Mouse (Mus musculus): ENCODE measurements around the gene Wdr18. TPM values are rescaled to one million over a fixed set of nuclear protein-coding genes. Genes with fewer than 3 reads are reported as not detected.

Wdr18 gene
- polyA plus RNA-seq, 1 experiment from 2014 or later = 94.8 TPM

- ATAC-seq = no peak
- Histone ChIP-seq H3K4me3 (replicated peaks) (peak within 1 kb of the TSS; percentile 12; the same call in 1 of the 2 replicates), H3K27ac (no peak within 1 kb of the TSS), H3K4me1 (replicated peaks) (peaks cover 18% of the 10 kb centered on the region), H3K4me2 (replicated peaks) (no peak within 1 kb of the TSS), H3K9ac (no peak within 1 kb of the TSS), H3K27me3 (replicated peaks) (peaks cover 28% of the 10 kb centered on the region), H3K9me3 (no peaks in the 10 kb centered on the region), H3K36me3 (no peaks in the 10 kb centered on the region)
- 66% methylated on average over 11 of the region's 11 CpGs for WGBS
Measured at GRCm38 (mm10) chr10:80016511-80016910, 56.6 kb downstream of the Wdr18 start, which contains the start of gene Arhgap45. Gene Arhgap45 (plus strand): TSS chr10:80016653.

- no peaks in the 10 kb centered on the region for H3K36me3 ChIP-seq
- H3K27ac ChIP-seq = no peak overlapping the region
- 84% methylated on average over 10 of the region's 10 CpGs for WGBS
- ATAC-seq = no peak
- H3K9me3 ChIP-seq = no peaks in the 10 kb centered on the region
- H3K27me3 ChIP-seq (replicated peaks) = peaks cover 28% of the 10 kb centered on the region
- H3K9ac ChIP-seq = no peak overlapping the region
- H3K4me3 ChIP-seq (replicated peaks) = peak overlapping the region; percentile 12; the same call in 1 of the 2 replicates
- H3K4me1 ChIP-seq (replicated peaks) = peaks cover 18% of the 10 kb centered on the region
- H3K4me2 ChIP-seq (replicated peaks) = no peak overlapping the region
Measured at GRCm38 (mm10) chr10:80016931-80017330, 57.0 kb downstream of the Wdr18 start.

GRCm38 (mm10) chr10:80017361-80017760 lies 57.4 kb downstream of the Wdr18 start:
- H3K9me3 ChIP-seq = no peaks in the 10 kb centered on the region
- no peaks in the 10 kb centered on the region for H3K36me3 ChIP-seq
- H3K27ac ChIP-seq = no peak overlapping the region
- H3K4me2 ChIP-seq (replicated peaks) = no peak overlapping the region
- no peak for ATAC-seq
- peaks cover 28% of the 10 kb centered on the region for H3K27me3 ChIP-seq (replicated peaks)
- H3K9ac ChIP-seq = no peak overlapping the region
- WGBS = 57% methylated on average over 3 of the region's 3 CpGs
- H3K4me1 ChIP-seq (replicated peaks) = peaks cover 18% of the 10 kb centered on the region
- H3K4me3 ChIP-seq (replicated peaks) = no peak overlapping the region

GRCm38 (mm10) chr10:80017771-80018170 lies 57.8 kb downstream of the Wdr18 start:
- peaks cover 27% of the 10 kb centered on the region for H3K27me3 ChIP-seq (replicated peaks)
- 0 out of 2 replicates have a peak overlapping the region, but pooled peaks have one; percentile 13 for H3K27ac ChIP-seq
- H3K36me3 ChIP-seq = no peaks in the 10 kb centered on the region
- H3K9me3 ChIP-seq = no peaks in the 10 kb centered on the region
- H3K9ac ChIP-seq = no peak overlapping the region
- H3K4me1 ChIP-seq (replicated peaks) = peaks cover 18% of the 10 kb centered on the region
- WGBS = 81% methylated on average over 14 of the region's 14 CpGs
- ATAC-seq = no peak
- no peak overlapping the region; the same call in 1 of the 2 replicates for H3K4me2 ChIP-seq (replicated peaks)
- no peak overlapping the region for H3K4me3 ChIP-seq (replicated peaks)

DNA sequence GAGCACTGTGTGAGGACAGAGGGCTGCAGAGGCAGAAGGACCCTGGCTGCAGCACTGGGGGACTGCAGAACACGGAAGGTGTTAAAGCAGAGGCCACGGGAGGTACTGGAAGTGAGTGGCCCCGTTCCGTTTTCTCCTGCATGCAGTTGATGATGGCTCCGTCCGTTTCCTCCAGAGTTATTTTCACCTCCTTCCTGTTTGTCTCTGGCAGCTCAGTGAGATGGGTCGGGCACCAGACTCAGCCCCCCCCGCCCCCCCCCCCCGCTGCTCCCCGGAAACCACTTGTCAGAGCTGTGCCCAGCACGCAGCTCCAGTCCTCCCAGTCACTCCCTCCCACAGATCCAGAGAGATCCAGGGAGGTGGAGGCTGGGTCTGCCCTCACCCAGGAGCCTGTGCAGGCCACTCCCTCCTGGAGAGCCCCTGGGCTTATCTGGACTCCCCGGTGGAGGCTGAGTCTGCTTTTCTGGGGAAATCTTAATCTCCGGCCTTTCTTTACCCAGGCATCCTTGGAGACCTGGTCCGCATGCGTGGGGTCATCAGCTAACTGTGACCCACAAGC lies 58.9 kb downstream of the Wdr18 start:
- Histone ChIP-seq H3K9me3 (no peaks in the 10 kb centered on the region), H3K27me3 (replicated peaks) (peaks cover 17% of the 10 kb centered on the region), H3K9ac (peak overlapping the region; percentile 36; the same call in 1 of the 2 replicates), H3K4me1 (replicated peaks) (peaks cover 18% of the 10 kb centered on the region), H3K27ac (no peak overlapping the region), H3K4me3 (replicated peaks) (peak overlapping the region; percentile 12; the same call in 1 of the 2 replicates), H3K36me3 (no peaks in the 10 kb centered on the region), H3K4me2 (replicated peaks) (peak overlapping the region; percentile 53)
- WGBS = 2% methylated on average over 15 of the region's 15 CpGs
- ATAC-seq = peak; percentile 78

DNA sequence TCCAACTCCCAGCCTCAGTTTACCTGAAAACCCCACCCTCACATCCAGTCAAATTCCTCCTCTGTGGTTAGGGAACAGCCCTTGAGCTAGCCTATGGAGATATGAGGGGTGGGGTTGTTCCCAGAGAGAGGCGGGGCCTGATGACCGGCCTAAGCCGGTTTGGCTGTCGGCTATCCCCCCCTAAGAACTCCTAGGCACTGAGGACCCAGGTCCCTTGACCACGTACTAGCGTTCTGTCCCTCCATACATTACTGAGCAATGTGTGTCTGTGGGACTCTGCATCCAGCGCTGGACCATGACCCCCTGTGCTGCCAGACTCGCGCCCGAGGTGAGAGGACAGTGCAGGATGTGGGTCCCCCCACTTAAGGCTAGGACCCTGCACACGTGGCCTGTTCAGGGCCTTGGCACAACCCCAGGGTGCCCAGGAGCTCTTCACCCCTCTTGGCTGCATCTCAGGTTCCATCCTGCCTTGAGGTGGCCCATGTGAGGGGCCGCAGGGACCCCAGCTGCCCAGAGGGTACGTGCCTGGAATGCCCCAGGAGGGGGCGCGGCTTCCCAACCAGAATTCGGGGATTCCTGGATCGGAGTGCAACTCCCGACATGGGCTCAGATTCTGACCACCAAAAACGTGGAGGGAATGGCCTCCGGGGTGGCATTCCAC lies 59.6 kb downstream of the Wdr18 start:
- H3K9ac ChIP-seq = peak overlapping the region; percentile 43
- peak overlapping the region; percentile 40; the same call in 1 of the 2 replicates for H3K27ac ChIP-seq
- H3K27me3 ChIP-seq (replicated peaks) = peaks cover 9% of the 10 kb centered on the region
- H3K4me3 ChIP-seq (replicated peaks) = peak overlapping the region; percentile 28
- H3K36me3 ChIP-seq = no peaks in the 10 kb centered on the region
- peak; percentile 60 for ATAC-seq
- 19% methylated on average over 20 of the region's 20 CpGs for WGBS
- H3K9me3 ChIP-seq = no peaks in the 10 kb centered on the region
- peaks cover 21% of the 10 kb centered on the region for H3K4me1 ChIP-seq (replicated peaks)
- H3K4me2 ChIP-seq (replicated peaks) = peak overlapping the region; percentile 53

Other genes starting within 250 kb of the Wdr18 start
- 0.18 and 0.23 TPM in 2 replicates for gene Hcn2, start 243.5 kb upstream of the Wdr18 start, polyA plus RNA-seq (2015; fragmentation: Nextera tagmentation; extraction: Ambion mirVana)
- 37.8 and 45.5 TPM in 2 replicates for gene Polrmt, start 213.6 kb upstream of the Wdr18 start, polyA plus RNA-seq (2015; fragmentation: Nextera tagmentation; extraction: Ambion mirVana)
- gene Fgf22, start 205.1 kb upstream of the Wdr18 start, polyA plus RNA-seq (2015; fragmentation: Nextera tagmentation; extraction: Ambion mirVana) = 0.09 and 0.28 TPM in 2 replicates
- gene Rnf126, start 193.2 kb upstream of the Wdr18 start, polyA plus RNA-seq (2015; fragmentation: Nextera tagmentation; extraction: Ambion mirVana) = 89.8 and 91.6 TPM in 2 replicates
- 14.0 and 16.1 TPM in 2 replicates for gene Fstl3, start 182.9 kb upstream of the Wdr18 start, polyA plus RNA-seq (2015; fragmentation: Nextera tagmentation; extraction: Ambion mirVana)
- gene Prss57, start 169.2 kb upstream of the Wdr18 start, polyA plus RNA-seq (2015; fragmentation: Nextera tagmentation; extraction: Ambion mirVana) = 0.09 TPM in 1 of 2 replicates, not detected in the other
- gene Palm, start 166.6 kb upstream of the Wdr18 start, polyA plus RNA-seq (2015; fragmentation: Nextera tagmentation; extraction: Ambion mirVana) = 48.1 and 48.5 TPM in 2 replicates
- gene Misp, start 139.2 kb upstream of the Wdr18 start, polyA plus RNA-seq (2015; fragmentation: Nextera tagmentation; extraction: Ambion mirVana) = 141 and 154 TPM in 2 replicates
- gene Ptbp1, start 105.7 kb upstream of the Wdr18 start, polyA plus RNA-seq (2015; fragmentation: Nextera tagmentation; extraction: Ambion mirVana) = 307 and 314 TPM in 2 replicates
- 3.7 and 3.9 TPM in 2 replicates for gene Prtn3, start 85.7 kb upstream of the Wdr18 start, polyA plus RNA-seq (2015; fragmentation: Nextera tagmentation; extraction: Ambion mirVana)
- gene Plppr3, start 85.5 kb upstream of the Wdr18 start, polyA plus RNA-seq (2015; fragmentation: Nextera tagmentation; extraction: Ambion mirVana) = 31.3 and 32.7 TPM in 2 replicates
- 1.1 and 2.6 TPM in 2 replicates for gene Elane, start 73.9 kb upstream of the Wdr18 start, polyA plus RNA-seq (2015; fragmentation: Nextera tagmentation; extraction: Ambion mirVana)
- gene Cfd, start 69.3 kb upstream of the Wdr18 start, polyA plus RNA-seq (2015; fragmentation: Nextera tagmentation; extraction: Ambion mirVana) = not detected in 2 replicates
- 37.3 and 39.8 TPM in 2 replicates for gene Med16, start 51.2 kb upstream of the Wdr18 start, polyA plus RNA-seq (2015; fragmentation: Nextera tagmentation; extraction: Ambion mirVana)
- gene Gm26602, start 49.3 kb upstream of the Wdr18 start, polyA plus RNA-seq (2015; fragmentation: Nextera tagmentation; extraction: Ambion mirVana) = 17.7 TPM in 1 of 2 replicates, not detected in the other
- gene Kiss1r, start 43.2 kb upstream of the Wdr18 start, polyA plus RNA-seq (2015; fragmentation: Nextera tagmentation; extraction: Ambion mirVana) = 0.52 and 1.1 TPM in 2 replicates
- gene R3hdm4, start 38.9 kb upstream of the Wdr18 start, polyA plus RNA-seq (2015; fragmentation: Nextera tagmentation; extraction: Ambion mirVana) = 108 and 116 TPM in 2 replicates
- gene Arid3a, start 33.1 kb upstream of the Wdr18 start, polyA plus RNA-seq (2015; fragmentation: Nextera tagmentation; extraction: Ambion mirVana) = 18.7 and 19.0 TPM in 2 replicates
- gene Grin3b, start 10.6 kb downstream of the Wdr18 start, polyA plus RNA-seq (2015; fragmentation: Nextera tagmentation; extraction: Ambion mirVana) = 0.11 TPM in 2 replicates
- 18.1 and 19.6 TPM in 2 replicates for gene Tmem259, start 24.2 kb downstream of the Wdr18 start, polyA plus RNA-seq (2015; fragmentation: Nextera tagmentation; extraction: Ambion mirVana)
- 239 and 242 TPM in 2 replicates for gene Cnn2, start 28.4 kb downstream of the Wdr18 start, polyA plus RNA-seq (2015; fragmentation: Nextera tagmentation; extraction: Ambion mirVana)
- gene Abca7, start 36.3 kb downstream of the Wdr18 start, polyA plus RNA-seq (2015; fragmentation: Nextera tagmentation; extraction: Ambion mirVana) = 3.0 and 3.7 TPM in 2 replicates
- gene Arhgap45, start 56.5 kb downstream of the Wdr18 start, polyA plus RNA-seq (2015; fragmentation: Nextera tagmentation; extraction: Ambion mirVana) = 6.3 and 6.5 TPM in 2 replicates
- 206 and 218 TPM in 2 replicates for gene Polr2e, start 79.6 kb downstream of the Wdr18 start, polyA plus RNA-seq (2015; fragmentation: Nextera tagmentation; extraction: Ambion mirVana)
- 712 and 771 TPM in 2 replicates for gene Gpx4, start 87.0 kb downstream of the Wdr18 start, polyA plus RNA-seq (2015; fragmentation: Nextera tagmentation; extraction: Ambion mirVana)
- gene Sbno2, start 145.4 kb downstream of the Wdr18 start, polyA plus RNA-seq (2015; fragmentation: Nextera tagmentation; extraction: Ambion mirVana) = 12.8 and 14.0 TPM in 2 replicates
- 14.4 and 21.2 TPM in 2 replicates for gene Stk11, start 155.7 kb downstream of the Wdr18 start, polyA plus RNA-seq (2015; fragmentation: Nextera tagmentation; extraction: Ambion mirVana)
- 701 and 737 TPM in 2 replicates for gene Atp5d, start 178.5 kb downstream of the Wdr18 start, polyA plus RNA-seq (2015; fragmentation: Nextera tagmentation; extraction: Ambion mirVana)
- gene Cbarp, start 180.7 kb downstream of the Wdr18 start, polyA plus RNA-seq (2015; fragmentation: Nextera tagmentation; extraction: Ambion mirVana) = 4.8 and 5.1 TPM in 2 replicates
- 14.1 and 16.1 TPM in 2 replicates for gene Midn, start 188.1 kb downstream of the Wdr18 start, polyA plus RNA-seq (2015; fragmentation: Nextera tagmentation; extraction: Ambion mirVana)
- 69.4 and 83.9 TPM in 2 replicates for gene Cirbp, start 205.8 kb downstream of the Wdr18 start, polyA plus RNA-seq (2015; fragmentation: Nextera tagmentation; extraction: Ambion mirVana)
- 22.9 and 25.1 TPM in 2 replicates for gene 1600002K03Rik, start 212.8 kb downstream of the Wdr18 start, polyA plus RNA-seq (2015; fragmentation: Nextera tagmentation; extraction: Ambion mirVana)
- 13.6 and 15.0 TPM in 2 replicates for gene Efna2, start 219.3 kb downstream of the Wdr18 start, polyA plus RNA-seq (2015; fragmentation: Nextera tagmentation; extraction: Ambion mirVana)

Data from intestine, embryonic 15.5 days (tissue).